Mouse (Mus musculus) heart, embryonic 10.5 days (tissue): ENCODE measurements around the gene Tns1. TPM values are rescaled to one million over a fixed set of nuclear protein-coding genes. Genes with fewer than 3 reads are reported as not detected.

Experiments used
- DNase-seq: peaks from one replicate; pipeline ENCODE4 v3.0.0-alpha.2; 2017; ENCODE audit warnings: low spot score
- H3K27ac ChIP-seq: fragments of 300-500 bp; sonication (generic); 2 replicates; pipeline ENCODE4 v1.5.1; 2016; ENCODE audit warnings: mild to moderate bottlenecking
- H3K27me3 ChIP-seq: fragments of 300-500 bp; sonication (generic); 2 replicates; pipeline ENCODE4 v1.6.1; 2016; ENCODE audit warnings: mild to moderate bottlenecking; ENCODE audit not compliant: poor library complexity, insufficient read depth, severe bottlenecking
- H3K36me3 ChIP-seq: fragments of 300-500 bp; sonication (generic); 2 replicates; pipeline ENCODE4 v1.6.1; 2016; ENCODE audit warnings: mild to moderate bottlenecking, moderate library complexity
- H3K4me1 ChIP-seq: fragments of 300-500 bp; sonication (generic); 2 replicates; pipeline ENCODE4 v1.6.1; 2016; ENCODE audit warnings: mild to moderate bottlenecking
- H3K4me3 ChIP-seq: fragments of 300-500 bp; sonication (generic); 2 replicates; pipeline ENCODE4 v1.5.1; 2016; ENCODE audit warnings: mild to moderate bottlenecking, moderate library complexity
- H3K9me3 ChIP-seq: fragments of 300-500 bp; sonication (generic); 2 replicates; pipeline ENCODE4 v1.6.1; 2016; ENCODE audit warnings: mild to moderate bottlenecking, moderate library complexity
- WGBS: fragments of 180-500 bp; shearing (Covaris S2); methylation state at CpG from one replicate; pipeline ENCODE4 v1.1.7; 2016; 5-methylcytosine and 5-hydroxymethylcytosine counted together
- polyA plus RNA-seq: library from polyadenylated mRNA; unstranded; fragments of >200 nt; fragmentation: Nextera tagmentation; extraction: Ambion mirVana; gene quantifications from 2 replicates; pipeline ENCODE4 v1.2.1, GENCODE M21; 2016

Gene Tns1
- polyA plus RNA-seq, 1 experiment from 2014 or later: 49.8 TPM

DNA sequence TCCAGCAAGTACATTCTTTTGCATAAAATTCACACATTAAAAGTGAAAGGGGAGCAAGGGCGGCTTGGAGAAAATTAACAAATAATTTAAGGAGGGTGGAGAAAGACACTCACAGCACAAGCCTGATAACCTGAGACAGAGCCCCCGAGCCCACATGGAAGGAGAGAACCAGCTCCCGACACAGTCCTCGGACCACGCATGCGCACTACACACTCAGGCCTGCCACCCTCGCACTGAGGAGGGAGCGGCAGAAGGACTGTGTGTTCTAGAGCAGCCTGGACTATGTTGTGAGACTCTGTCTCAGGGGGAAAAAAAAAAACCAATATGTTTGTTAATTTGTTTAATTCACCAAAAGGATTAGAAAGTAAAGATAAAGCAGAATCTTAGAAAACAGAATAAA, 17.5 kb upstream of the Tns1 start:
- no peak for DNase-seq
- WGBS: 66% methylated on average over 8 of the region's 8 CpGs
- H3K27ac ChIP-seq: no peak overlapping the region
- peaks cover 10% of the 10 kb centered on the region; the same call in 1 of the 2 replicates for H3K4me1 ChIP-seq
- no peaks in the 10 kb centered on the region for H3K36me3 ChIP-seq
- no peaks in the 10 kb centered on the region; the same call in 1 of the 2 replicates for H3K27me3 ChIP-seq
- no peaks in the 10 kb centered on the region for H3K9me3 ChIP-seq
- H3K4me3 ChIP-seq: no peak overlapping the region

DNA sequence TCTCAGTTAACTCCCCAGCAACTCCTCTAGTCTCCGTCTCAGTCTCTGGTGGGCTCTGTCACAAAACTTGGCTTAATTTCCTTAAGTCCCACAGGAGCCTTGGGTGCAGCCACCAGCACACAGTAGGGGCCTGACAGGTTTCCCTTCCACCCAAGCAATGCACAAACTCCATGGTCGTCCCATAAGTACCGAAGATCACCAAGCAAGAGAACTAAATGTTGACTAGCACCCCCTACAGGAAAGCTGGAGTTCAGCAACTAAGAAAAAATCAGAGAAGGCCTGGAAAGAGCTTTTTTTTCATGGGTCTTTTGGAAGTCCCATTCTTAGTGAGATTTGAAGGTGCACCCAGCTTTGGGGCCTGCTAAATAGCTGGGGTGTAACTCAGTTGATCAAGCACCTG, 15.2 kb upstream of the Tns1 start:
- no peaks in the 10 kb centered on the region for H3K9me3 ChIP-seq
- H3K27me3 ChIP-seq: no peaks in the 10 kb centered on the region; the same call in 1 of the 2 replicates
- peaks cover 6% of the 10 kb centered on the region; the same call in 1 of the 2 replicates for H3K4me1 ChIP-seq
- no peak for DNase-seq
- WGBS: 55% methylated on average over 3 of the region's 3 CpGs
- no peaks in the 10 kb centered on the region for H3K36me3 ChIP-seq
- H3K4me3 ChIP-seq: no peak overlapping the region
- no peak overlapping the region for H3K27ac ChIP-seq

DNA sequence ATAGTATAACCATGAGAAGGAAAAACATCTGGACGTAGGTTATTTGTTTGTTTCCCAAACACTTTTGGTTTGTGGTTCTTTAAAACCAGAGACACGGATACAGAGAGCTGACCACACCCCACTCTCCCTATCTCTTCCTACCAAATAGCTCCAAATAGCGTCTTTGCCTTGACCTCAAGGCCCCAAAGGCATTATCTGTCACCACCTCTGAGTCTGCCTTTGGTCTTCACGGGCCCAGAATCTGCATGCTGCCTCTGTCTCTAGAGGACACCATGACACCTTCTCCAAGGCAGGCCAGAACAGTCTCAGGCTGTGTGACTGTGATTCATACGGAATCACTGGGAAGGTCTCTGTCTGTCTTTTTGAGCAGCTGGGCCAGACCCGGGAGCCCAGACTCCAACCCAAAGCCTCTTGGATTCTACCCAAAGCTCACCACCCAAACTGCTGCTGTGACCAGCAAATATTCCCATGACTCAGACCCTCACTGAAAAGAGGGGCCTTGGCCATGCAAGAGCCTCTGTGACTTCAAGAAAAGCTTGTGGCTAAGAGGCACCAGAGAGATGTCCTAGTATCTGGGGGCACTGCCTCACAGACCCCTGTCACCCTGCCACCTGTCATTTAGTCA, 11.2 kb upstream of the Tns1 start:
- H3K27ac ChIP-seq: no peak overlapping the region
- 44% methylated on average over 6 of the region's 6 CpGs for WGBS

DNA sequence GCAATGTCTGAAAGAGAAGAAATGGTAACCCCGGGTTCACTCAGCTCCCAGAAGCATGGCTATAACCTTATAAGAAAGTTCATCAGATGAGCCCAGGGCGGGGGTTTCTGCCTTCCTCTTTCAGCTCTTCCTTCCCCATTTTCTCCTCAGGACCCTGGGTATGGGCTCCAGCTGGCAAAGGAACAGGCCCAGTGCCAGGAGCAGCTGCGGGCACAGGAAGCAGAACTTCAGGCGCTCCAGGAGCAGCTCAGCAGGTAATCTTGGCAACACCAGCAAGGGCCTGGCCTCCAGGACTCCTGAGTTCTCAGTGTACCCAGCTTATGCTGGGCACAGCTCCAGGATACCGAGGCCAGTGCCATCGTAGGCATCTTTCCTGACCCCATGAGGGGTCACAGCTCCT, 9.7 kb upstream of the Tns1 start:
- peaks cover 36% of the 10 kb centered on the region for H3K27me3 ChIP-seq
- no peaks in the 10 kb centered on the region for H3K9me3 ChIP-seq
- peaks cover 9% of the 10 kb centered on the region; the same call in 1 of the 2 replicates for H3K4me1 ChIP-seq
- no peak for DNase-seq
- H3K4me3 ChIP-seq: no peak overlapping the region
- H3K36me3 ChIP-seq: no peaks in the 10 kb centered on the region
- H3K27ac ChIP-seq: no peak overlapping the region
- 84% methylated on average over 6 of the region's 6 CpGs for WGBS

More for the DNA sequence above, 11.2 kb upstream of the Tns1 start:
- DNase-seq: no peak
- H3K4me1 ChIP-seq: peaks cover 6% of the 10 kb centered on the region; the same call in 1 of the 2 replicates
- H3K27me3 ChIP-seq: peaks cover 30% of the 10 kb centered on the region
- H3K9me3 ChIP-seq: no peaks in the 10 kb centered on the region
- H3K4me3 ChIP-seq: no peak overlapping the region
- no peaks in the 10 kb centered on the region for H3K36me3 ChIP-seq

DNA sequence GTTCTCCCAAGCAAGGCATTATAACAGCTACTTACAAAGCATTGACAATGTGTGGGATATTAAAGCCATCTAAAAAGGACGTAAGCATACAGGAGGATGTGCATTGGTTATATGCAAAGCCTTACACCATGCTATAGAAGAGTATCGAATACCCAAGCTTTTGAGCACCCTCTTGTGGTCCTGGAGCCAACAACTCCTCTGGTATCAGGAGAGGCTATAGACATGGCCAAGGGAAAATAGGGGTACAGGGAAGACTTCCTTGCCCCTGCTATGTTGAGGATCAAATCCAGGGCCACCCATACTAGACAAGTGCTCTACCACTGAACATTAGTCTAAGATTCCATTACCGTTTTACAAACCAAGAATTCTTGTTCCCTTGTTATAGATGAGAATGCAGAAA, 7.8 kb upstream of the Tns1 start:
- H3K27me3 ChIP-seq: peaks cover 47% of the 10 kb centered on the region
- H3K9me3 ChIP-seq: no peaks in the 10 kb centered on the region
- peaks cover 11% of the 10 kb centered on the region; the same call in 1 of the 2 replicates for H3K4me1 ChIP-seq
- no peak overlapping the region for H3K4me3 ChIP-seq
- H3K36me3 ChIP-seq: no peaks in the 10 kb centered on the region
- no peak overlapping the region for H3K27ac ChIP-seq
- WGBS: 68% methylated on average over 3 of the region's 3 CpGs
- no peak for DNase-seq

DNA sequence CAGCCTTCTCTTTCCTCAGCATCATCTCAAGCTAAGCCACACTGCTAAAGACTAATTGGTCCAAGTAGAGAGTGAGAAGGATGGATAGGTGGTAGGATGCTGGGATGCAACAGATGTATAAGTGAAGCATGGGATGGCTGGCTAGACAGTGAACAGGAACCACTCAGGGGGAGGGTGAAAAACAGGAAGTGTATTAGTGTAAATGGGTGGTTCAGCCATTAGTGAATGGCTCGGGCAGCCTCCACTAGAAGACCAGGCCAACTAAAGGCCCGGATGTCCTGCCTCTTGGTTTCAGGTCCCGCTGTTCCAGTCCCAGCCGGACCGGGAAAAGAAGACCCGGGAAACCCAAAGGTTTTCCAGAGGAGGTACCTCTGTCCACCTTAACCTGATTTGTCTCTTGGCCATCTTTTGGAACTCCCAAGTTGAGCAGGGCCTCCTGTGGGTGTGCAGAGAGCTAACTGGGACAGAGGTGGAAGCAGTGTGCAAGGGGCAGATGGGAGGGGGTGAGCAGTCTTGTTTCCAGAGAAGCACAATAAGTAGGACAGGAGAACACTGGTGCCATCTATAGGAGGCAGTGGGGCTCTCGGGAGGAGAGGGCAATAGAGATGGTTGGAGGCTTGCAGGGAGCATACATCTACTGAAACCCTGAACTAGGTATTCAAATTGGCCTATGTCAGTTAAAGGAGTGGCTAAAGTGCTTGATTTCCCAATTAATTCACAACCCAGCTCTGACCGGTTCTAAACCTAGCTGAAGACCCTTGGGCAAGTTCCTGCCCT, 6.8 kb upstream of the Tns1 start:
- Histone ChIP-seq H3K36me3 (no peaks in the 10 kb centered on the region), H3K27ac (no peak overlapping the region), H3K9me3 (no peaks in the 10 kb centered on the region), H3K27me3 (peaks cover 50% of the 10 kb centered on the region), H3K4me3 (no peak overlapping the region), H3K4me1 (peaks cover 11% of the 10 kb centered on the region; the same call in 1 of the 2 replicates)
- no peak for DNase-seq
- WGBS: 79% methylated on average over 8 of the region's 8 CpGs

DNA sequence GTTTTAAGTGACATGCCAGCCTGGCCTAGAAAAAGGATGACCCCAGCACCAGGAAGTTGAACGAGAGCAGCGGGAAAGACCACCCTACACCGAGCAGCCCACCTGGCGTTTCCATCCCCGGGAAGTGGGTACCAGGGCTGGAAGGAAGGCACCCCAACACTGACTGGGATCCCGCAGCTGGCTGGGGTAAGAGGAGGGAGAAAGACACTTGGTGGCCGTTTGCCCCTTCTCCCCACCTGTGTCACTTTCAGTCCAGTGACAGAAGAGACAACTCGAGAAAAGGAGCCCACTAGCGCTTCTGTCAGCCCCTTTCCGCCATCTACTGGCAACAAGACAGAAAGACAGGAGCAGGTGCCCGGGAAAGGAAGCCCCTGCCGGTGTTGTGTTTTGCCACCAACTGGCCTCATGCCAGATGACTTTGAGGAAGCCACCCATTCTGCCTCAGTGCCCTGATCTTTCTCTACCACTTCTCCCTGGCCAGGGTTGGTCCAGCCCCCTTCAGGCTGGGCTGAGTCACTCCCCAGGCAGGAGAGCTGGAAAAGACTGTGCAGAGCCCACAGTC, 823 bp upstream of the Tns1 start, which contains the start of gene Rufy4:
Rufy4 (plus strand) TSS at position 551 of the 562 bp plus-strand sequence.
- peak; percentile 87 for DNase-seq
- H3K27me3 ChIP-seq: peaks cover 69% of the 10 kb centered on the region
- no peaks in the 10 kb centered on the region for H3K9me3 ChIP-seq
- H3K27ac ChIP-seq: peak within 1 kb of the TSS; percentile 83
- 1% methylated on average over 12 of the region's 12 CpGs for WGBS
- H3K4me1 ChIP-seq: peaks cover 32% of the 10 kb centered on the region
- H3K36me3 ChIP-seq: no peaks in the 10 kb centered on the region
- peak within 1 kb of the TSS; percentile 77 for H3K4me3 ChIP-seq

DNA sequence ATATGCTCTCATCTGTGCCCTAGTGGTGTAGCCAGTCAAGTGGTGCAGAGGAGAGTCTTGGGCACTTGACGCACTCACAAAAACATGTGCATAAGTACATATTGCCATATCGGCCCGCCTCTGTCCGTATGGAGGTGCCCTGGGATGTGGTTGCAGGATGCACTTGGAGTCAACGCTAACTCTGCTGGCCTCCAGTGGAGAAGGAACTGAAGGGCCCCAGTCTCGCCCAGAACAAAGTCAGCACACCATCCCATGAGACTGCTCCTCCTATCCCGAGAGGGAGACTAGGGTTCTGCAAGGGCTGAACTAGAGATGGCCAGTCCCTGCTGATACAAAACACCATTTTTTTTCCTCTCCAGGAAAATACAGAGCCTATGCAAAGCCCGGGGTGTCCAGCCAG, 1.0 kb downstream of the Tns1 start:
- Histone ChIP-seq H3K27ac (no peak overlapping the region), H3K4me3 (no peak overlapping the region), H3K36me3 (no peaks in the 10 kb centered on the region), H3K27me3 (peaks cover 75% of the 10 kb centered on the region), H3K4me1 (peaks cover 27% of the 10 kb centered on the region), H3K9me3 (no peaks in the 10 kb centered on the region)
- 52% methylated on average over 8 of the region's 8 CpGs for WGBS
- no peak for DNase-seq

DNA sequence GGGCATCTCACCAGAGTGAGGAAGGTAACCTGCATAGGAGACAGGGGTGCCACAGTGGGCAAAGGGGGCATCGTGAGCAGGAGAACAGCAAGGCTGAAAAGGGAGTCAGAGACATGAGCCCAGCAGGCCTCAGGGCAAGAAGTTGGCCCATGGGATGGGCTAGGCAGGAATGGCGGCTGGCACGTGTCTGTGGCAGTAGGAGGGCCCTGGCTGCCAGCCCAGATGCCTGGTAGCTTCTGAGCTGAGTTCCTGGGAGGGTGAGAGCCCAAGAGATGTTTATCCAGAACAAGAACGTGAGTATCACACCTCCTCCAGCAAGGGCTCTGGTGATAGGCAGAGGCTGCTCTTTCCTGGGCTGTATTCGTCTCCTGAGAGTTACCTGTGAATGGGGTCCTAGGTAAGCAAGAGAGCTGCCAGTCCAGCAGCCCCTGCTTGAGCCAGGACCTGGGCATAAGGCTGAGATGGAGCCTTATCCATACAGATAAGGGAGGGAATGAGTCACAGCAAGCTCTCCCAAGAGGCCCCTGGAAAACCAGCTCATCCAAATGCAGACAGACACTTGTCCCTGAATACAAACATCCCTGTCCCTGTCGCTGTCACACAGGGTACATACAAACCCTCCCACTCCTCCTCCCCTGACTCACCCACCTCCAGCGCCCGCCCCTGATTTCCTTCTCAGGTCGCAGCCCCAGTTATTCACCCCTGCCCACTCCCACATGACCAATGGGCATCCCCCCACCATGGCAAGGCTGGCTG, 2.2 kb downstream of the Tns1 start:
- H3K9me3 ChIP-seq: no peaks in the 10 kb centered on the region
- no peak for DNase-seq
- H3K4me1 ChIP-seq: peaks cover 27% of the 10 kb centered on the region
- no peaks in the 10 kb centered on the region for H3K36me3 ChIP-seq
- 44% methylated on average over 9 of the region's 9 CpGs for WGBS
- H3K4me3 ChIP-seq: no peak overlapping the region
- H3K27ac ChIP-seq: no peak overlapping the region
- H3K27me3 ChIP-seq: peaks cover 71% of the 10 kb centered on the region

DNA sequence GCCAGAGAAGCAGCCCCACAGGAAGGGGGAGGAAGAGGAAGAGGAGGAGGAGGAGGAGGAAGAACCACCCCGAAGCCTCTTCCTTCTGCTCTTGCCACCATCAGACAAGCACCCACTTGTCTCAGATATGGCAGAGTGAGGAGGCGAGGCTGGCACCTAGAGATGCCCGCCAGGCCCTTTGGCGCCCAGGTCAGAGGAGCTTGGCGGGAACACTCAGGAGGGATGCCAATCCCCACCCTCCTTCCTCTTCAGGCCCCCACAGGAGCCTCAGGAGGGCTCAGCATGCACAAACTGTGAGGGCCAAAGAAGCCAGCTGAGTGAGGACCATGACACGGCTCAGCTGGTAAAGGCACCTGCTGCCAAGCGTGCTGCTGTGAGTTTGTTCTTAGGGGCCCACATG, 3.1 kb downstream of the Tns1 start:
- Histone ChIP-seq H3K4me3 (no peak overlapping the region), H3K4me1 (peaks cover 27% of the 10 kb centered on the region), H3K27me3 (peaks cover 68% of the 10 kb centered on the region), H3K9me3 (no peaks in the 10 kb centered on the region), H3K27ac (no peak overlapping the region), H3K36me3 (no peaks in the 10 kb centered on the region)
- 88% methylated on average over 7 of the region's 7 CpGs for WGBS
- DNase-seq: no peak

DNA sequence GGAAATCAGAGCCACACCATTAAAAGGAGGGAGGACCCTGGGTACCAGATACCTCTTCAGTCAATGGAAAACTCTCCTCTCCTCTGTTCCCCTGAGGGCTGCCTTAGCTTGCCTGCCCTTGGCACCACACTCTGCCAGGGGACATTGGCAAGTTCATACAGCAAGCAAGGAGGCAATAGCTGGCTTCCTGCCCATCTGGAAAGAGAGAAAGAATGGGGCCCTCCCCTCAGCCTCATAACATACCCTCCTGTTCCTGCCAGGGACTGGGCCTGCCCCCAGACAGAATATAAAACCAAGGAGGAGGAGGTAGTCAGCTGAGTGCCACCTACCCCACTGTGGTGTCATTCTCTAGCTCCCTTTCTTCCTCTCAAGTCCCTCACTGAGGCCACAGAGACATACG, 5.1 kb downstream of the Tns1 start:
- WGBS: 74% methylated on average over 1 of the region's 1 CpGs
- H3K27ac ChIP-seq: no peak overlapping the region
- no peak for DNase-seq
- H3K4me1 ChIP-seq: peaks cover 17% of the 10 kb centered on the region
- no peaks in the 10 kb centered on the region for H3K36me3 ChIP-seq
- no peak overlapping the region for H3K4me3 ChIP-seq
- no peaks in the 10 kb centered on the region for H3K9me3 ChIP-seq
- H3K27me3 ChIP-seq: peaks cover 58% of the 10 kb centered on the region

DNA sequence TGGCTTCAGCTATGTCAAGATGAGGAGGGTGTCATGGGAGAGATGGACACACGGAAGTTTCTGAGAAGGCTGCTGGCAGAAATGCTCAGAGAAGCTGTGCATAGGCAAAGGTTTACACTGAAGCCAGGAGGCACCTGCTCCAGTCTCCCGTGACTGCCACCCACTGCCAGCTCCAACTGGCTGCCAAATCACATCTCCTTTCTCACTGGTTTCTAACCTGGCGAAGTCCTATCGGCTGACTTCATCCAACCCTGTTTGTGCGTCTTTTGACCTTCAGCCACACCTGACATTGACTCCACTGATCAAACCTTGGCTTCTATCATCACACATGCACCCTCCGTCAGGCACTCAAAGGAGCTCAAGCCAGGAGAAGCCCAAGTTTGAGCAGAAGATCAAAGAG, 6.4 kb downstream of the Tns1 start:
- Histone ChIP-seq H3K27ac (no peak overlapping the region), H3K4me1 (peaks cover 12% of the 10 kb centered on the region), H3K36me3 (no peaks in the 10 kb centered on the region), H3K4me3 (no peak overlapping the region), H3K27me3 (peaks cover 56% of the 10 kb centered on the region), H3K9me3 (no peaks in the 10 kb centered on the region)
- DNase-seq: no peak
- WGBS: 77% methylated on average over 6 of the region's 6 CpGs
